Mouse (Mus musculus) bone marrow, adult 2 months (tissue): ENCODE results near the gene Tmcc3.

Experiments
- CTCF ChIP-seq: fragments of 200-500 bp; IDR thresholded peaks from 2 replicates; pipeline ENCODE4 v1.5.1; 2011; ENCODE audit warnings: low read length, control low read depth; ENCODE audit not compliant: control insufficient read depth, insufficient read depth
- POLR2A ChIP-seq: fragments of 200-500 bp; IDR thresholded peaks from 2 replicates; pipeline ENCODE4 v1.6.1; 2011; ENCODE audit warnings: low read depth, mild to moderate bottlenecking, control low read depth, low read length, borderline replicate concordance; ENCODE audit not compliant: control insufficient read depth

GRCm38 (mm10) chr10:94417643-94418042 lies 105.9 kb downstream of the Tmcc3 start:
- TF ChIP-seq POLR2A (no peak), CTCF (no peak)
